Mouse (Mus musculus) lung, embryonic 14.5 days (tissue): Measurements from ENCODE around the gene Cacng8. TPM values are rescaled to one million over a fixed set of nuclear protein-coding genes. Genes with fewer than 3 reads are reported as not detected.

Source experiments
- ATAC-seq: fragments of 200-750 bp; cut with Nextera tagmentation; 2 replicates; pipeline ENCODE4 v1.8.0; 2017; ENCODE audit warnings: mild to moderate bottlenecking, moderate TSS enrichment, moderate library complexity; ENCODE audit not compliant: insufficient read depth
- DNase-seq: peaks from one replicate; pipeline ENCODE4 v3.0.0-alpha.2; 2015
- H3K27ac ChIP-seq: fragments of 300-500 bp; sonication (generic); 2 replicates; pipeline ENCODE4 v1.5.1; 2014; ENCODE audit warnings: low read depth, mild to moderate bottlenecking, moderate library complexity
- H3K27me3 ChIP-seq: fragments of 300-500 bp; sonication (generic); 2 replicates; pipeline ENCODE4 v1.6.1; 2014; ENCODE audit warnings: low read length, control low read depth; ENCODE audit not compliant: insufficient read depth
- H3K36me3 ChIP-seq: fragments of 300-500 bp; sonication (generic); 2 replicates; pipeline ENCODE4 v1.6.1; 2014; ENCODE audit warnings: control low read depth; ENCODE audit not compliant: insufficient read depth
- H3K4me1 ChIP-seq: fragments of 300-500 bp; sonication (generic); 2 replicates; pipeline ENCODE4 v1.6.1; 2014; ENCODE audit warnings: antibody characterized with exemption, control low read depth; ENCODE audit not compliant: insufficient read depth
- H3K4me2 ChIP-seq: fragments of 300-500 bp; sonication (generic); 2 replicates; pipeline ENCODE4 v1.6.1; 2014; ENCODE audit warnings: mild to moderate bottlenecking
- H3K4me3 ChIP-seq: fragments of 300-500 bp; sonication (generic); 2 replicates; pipeline ENCODE4 v1.5.1; 2014; ENCODE audit warnings: low read depth, low read length
- H3K9ac ChIP-seq: fragments of 300-500 bp; sonication (generic); 2 replicates; pipeline ENCODE4 v1.6.1; 2014
- H3K9me3 ChIP-seq: fragments of 300-500 bp; sonication (generic); 2 replicates; pipeline ENCODE4 v1.6.1; 2016; ENCODE audit warnings: low read depth, low read length, control low read depth
- CTCF ChIP-seq: IDR thresholded peaks from 2 replicates; pipeline ENCODE4 v1.5.1; 2016; ENCODE audit warnings: antibody characterized with exemption, low read depth
- WGBS: fragments of 180-500 bp; shearing (Covaris S2); extraction: QIAGEN DNeasy Blood & Tissue Kit; methylation state at CpG from one replicate; pipeline ENCODE4 v1.1.7; 2014; 5-methylcytosine and 5-hydroxymethylcytosine counted together
- polyA plus RNA-seq: library from polyadenylated mRNA; unstranded; fragments of >200 nt; fragmentation: Nextera tagmentation; extraction: Ambion mirVana; gene quantifications from 2 replicates; pipeline ENCODE4 v1.2.1, GENCODE M21; 2014

Cacng8 gene
- polyA plus RNA-seq, 1 experiment from 2014 or later, result 4.8 TPM

DNA sequence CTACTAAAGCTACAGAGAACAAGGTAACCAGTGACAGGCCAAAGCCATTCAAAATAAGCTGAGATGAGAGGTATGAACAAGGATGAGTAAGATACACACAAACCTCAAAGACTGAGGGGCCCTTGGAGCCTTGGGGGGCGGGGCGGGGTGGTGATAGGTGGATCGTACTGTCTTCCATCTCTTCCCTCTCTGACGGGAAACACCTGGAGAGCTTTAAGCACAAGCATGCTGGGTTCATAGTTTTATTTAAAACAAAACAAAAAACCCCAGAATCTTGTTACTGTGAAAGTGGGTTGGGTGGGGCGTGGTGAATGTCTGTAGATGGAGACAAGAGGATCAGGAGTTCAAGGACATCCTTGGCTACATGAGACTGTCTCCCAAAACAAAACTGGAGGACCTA, 30.0 kb downstream of the Cacng8 start:
- Histone ChIP-seq H3K36me3 (no peaks in the 10 kb centered on the region), H3K27me3 (peaks cover 71% of the 10 kb centered on the region), H3K4me2 (no peak overlapping the region), H3K4me3 (no peak overlapping the region), H3K9ac (no peak overlapping the region), H3K27ac (no peak overlapping the region), H3K9me3 (no peaks in the 10 kb centered on the region), H3K4me1 (no peaks in the 10 kb centered on the region)
- TF ChIP-seq CTCF, result no peak
- DNase-seq, result no peak
- ATAC-seq, result no peak
- 39% methylated on average over 5 of the region's 5 CpGs for WGBS

DNA sequence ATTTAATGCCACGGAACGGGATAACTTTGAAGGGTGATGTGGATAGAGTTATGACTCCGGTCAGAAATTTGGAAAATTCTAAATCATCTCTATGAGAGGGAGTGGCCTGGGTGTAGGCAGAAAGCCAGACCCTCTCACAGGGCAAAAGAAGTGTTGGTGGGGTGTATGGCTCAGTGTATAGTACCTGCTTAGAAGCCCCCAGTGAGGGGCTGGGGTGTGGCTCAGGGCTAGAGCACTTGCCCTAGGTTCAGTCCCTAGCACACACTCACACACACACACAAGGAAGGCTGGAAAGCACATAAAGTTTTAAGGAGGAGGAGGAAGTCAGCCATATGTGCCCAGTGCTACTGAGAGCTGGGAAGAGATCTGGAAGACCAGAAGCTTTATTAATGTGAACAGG, 30.8 kb downstream of the Cacng8 start:
- DNase-seq (no peak), ATAC-seq (no peak)
- H3K36me3 ChIP-seq, result no peaks in the 10 kb centered on the region
- no peak overlapping the region for H3K4me3 ChIP-seq
- H3K27ac ChIP-seq, result no peak overlapping the region
- no peak overlapping the region for H3K9ac ChIP-seq
- H3K27me3 ChIP-seq, result peaks cover 63% of the 10 kb centered on the region
- no peak for TF ChIP-seq CTCF
- no peaks in the 10 kb centered on the region for H3K9me3 ChIP-seq
- no peak overlapping the region for H3K4me2 ChIP-seq
- no peaks in the 10 kb centered on the region for H3K4me1 ChIP-seq
- WGBS, result 64% methylated on average over 3 of the region's 3 CpGs

DNA sequence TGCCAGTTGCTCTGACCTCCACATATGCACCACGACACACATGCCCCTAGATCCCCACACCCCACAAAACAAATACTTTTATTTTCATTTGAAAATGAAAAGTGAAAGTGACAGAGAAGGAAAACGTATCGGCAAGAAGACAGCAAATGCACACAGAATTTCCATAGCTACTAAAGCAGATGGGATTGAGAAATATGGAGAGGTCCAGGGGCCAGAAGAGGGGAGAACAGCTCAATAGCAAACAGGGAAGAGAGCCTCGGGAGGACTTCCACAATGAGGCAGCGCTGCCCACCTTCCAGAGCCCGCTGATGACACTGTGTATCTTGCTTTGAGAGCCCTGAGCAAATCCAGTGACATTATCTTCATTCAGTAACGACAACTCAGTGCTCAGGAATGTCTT, 31.6 kb downstream of the Cacng8 start:
- no peaks in the 10 kb centered on the region for H3K4me1 ChIP-seq

DNA sequence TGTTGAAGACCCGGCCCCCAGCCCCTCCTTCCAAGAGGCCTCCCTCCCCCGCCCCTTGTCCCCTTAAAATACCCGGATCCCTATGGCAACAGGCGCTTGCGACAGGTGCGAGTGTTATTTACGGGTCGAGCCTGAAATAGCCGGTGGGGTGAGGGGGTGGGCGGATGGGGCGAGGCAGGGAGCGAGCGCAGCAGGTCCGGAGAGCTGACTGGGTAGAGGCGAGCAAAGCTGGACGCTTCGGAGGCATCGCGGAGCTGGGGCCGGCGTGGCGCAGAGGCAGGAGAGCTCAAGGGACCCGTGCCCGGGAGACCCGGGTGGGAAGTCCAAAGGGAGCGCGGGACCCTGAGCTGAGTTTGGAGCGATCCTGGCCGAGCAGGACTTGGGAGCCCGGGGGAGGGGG, 32.9 kb downstream of the Cacng8 start:
- peak overlapping the region; percentile 12; the same call in 1 of the 2 replicates for H3K4me3 ChIP-seq
- H3K27me3 ChIP-seq, result peaks cover 51% of the 10 kb centered on the region
- no peak overlapping the region for H3K27ac ChIP-seq
- no peaks in the 10 kb centered on the region for H3K9me3 ChIP-seq
- H3K4me2 ChIP-seq, result peak overlapping the region; percentile 49
- ATAC-seq (peak; percentile 28), DNase-seq (no peak)
- no peaks in the 10 kb centered on the region for H3K4me1 ChIP-seq
- H3K36me3 ChIP-seq, result no peaks in the 10 kb centered on the region
- 0 out of 2 replicates have a peak overlapping the region, but pooled peaks have one; percentile 9 for H3K9ac ChIP-seq
- no peak for TF ChIP-seq CTCF
- under 1% methylated on average over 30 of the region's 30 CpGs for WGBS

More for the DNA sequence above, 31.6 kb downstream of the Cacng8 start:
- peaks cover 56% of the 10 kb centered on the region for H3K27me3 ChIP-seq
- no peak for TF ChIP-seq CTCF
- no peaks in the 10 kb centered on the region for H3K36me3 ChIP-seq
- H3K9ac ChIP-seq, result no peak overlapping the region
- no peak for ATAC-seq
- no peak for DNase-seq
- WGBS, result 42% methylated on average over 7 of the region's 7 CpGs
- H3K4me2 ChIP-seq, result no peak overlapping the region
- H3K27ac ChIP-seq, result no peak overlapping the region
- H3K9me3 ChIP-seq, result no peaks in the 10 kb centered on the region
- H3K4me3 ChIP-seq, result no peak overlapping the region

DNA sequence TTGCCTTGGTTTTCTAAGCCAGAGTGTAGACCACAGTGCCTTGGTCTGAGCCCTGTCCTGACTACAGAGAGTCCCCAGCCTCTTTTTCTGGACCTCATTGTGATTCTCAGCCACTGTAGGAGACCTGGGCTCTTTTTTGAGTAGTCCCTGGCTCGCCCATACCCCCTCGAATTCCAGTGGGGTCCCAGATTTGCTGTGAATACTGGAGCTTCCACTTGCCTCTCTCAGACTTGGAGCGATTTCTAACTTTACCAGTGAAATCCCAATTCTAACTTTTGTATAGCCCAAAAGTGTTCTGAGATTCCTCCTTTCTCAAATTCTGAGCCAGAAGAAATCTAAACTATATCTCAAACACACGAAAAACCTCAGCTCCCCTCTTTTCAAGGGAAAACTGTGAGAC, 33.4 kb downstream of the Cacng8 start, which contains the start of gene Cacng6:
Gene Cacng6, plus strand, starts transcription at position 301 of the 400 bp plus-strand sequence.
- ATAC-seq, result 0 out of 2 replicates have a peak, but pooled peaks have one; percentile 11
- Histone ChIP-seq H3K9me3 (no peaks in the 10 kb centered on the region), H3K9ac (0 out of 2 replicates have a peak within 1 kb of the TSS, but pooled peaks have one; percentile 9), H3K4me1 (no peaks in the 10 kb centered on the region), H3K4me2 (peak within 1 kb of the TSS; percentile 49), H3K27ac (no peak within 1 kb of the TSS), H3K36me3 (no peaks in the 10 kb centered on the region), H3K4me3 (peak within 1 kb of the TSS; percentile 12; the same call in 1 of the 2 replicates), H3K27me3 (peaks cover 48% of the 10 kb centered on the region)
- TF ChIP-seq CTCF, result no peak
- 39% methylated on average over 4 of the region's 4 CpGs for WGBS
- DNase-seq, result no peak

DNA sequence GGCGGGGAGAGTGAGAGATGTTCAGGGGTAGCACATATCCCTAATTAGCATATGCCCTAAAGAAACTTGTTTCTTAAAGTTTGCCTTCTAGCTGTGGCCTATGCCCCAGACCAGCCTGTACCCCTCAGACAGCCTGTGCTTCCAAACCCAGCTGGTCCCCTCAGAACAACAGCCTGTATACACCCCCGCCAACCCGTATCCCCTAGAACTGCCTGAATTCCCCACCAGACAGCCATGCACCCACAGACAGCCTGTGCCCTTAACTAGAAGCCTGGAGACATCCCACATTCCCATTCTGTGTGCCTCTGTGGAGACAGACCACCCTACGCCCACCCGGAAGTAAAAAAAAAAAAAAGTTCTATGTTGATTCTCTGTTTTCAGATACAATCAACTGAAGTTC, 34.7 kb downstream of the Cacng8 start:
- WGBS, result 78% methylated on average over 5 of the region's 5 CpGs
- H3K9ac ChIP-seq, result no peak overlapping the region
- H3K36me3 ChIP-seq, result no peaks in the 10 kb centered on the region
- no peaks in the 10 kb centered on the region for H3K4me1 ChIP-seq
- no peak overlapping the region for H3K4me2 ChIP-seq
- H3K27ac ChIP-seq, result no peak overlapping the region
- DNase-seq, result no peak
- no peaks in the 10 kb centered on the region for H3K9me3 ChIP-seq
- no peak for ATAC-seq
- no peak overlapping the region for H3K4me3 ChIP-seq
- H3K27me3 ChIP-seq, result peaks cover 48% of the 10 kb centered on the region
- no peak for TF ChIP-seq CTCF

DNA sequence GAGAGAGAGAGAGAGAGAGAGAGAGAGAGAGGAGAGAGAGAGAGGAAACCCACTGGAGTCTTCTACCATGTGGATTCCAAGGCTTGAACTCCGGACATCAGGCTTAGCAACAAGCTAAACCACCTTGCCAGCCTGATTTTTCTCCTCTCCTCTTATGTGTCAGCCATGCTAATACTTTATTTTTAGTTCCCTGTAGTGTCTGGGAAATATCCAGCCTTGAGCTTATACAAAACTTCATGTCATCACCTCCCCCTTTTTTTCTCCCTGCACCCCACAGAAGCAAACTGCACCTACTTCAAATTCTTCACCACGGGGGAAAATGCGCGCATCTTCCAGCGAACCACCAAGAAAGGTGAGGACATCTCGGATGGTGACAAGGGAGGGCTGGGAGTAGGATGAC, 39.7 kb downstream of the Cacng8 start:
- H3K9ac ChIP-seq, result no peak overlapping the region
- no peak overlapping the region for H3K27ac ChIP-seq
- H3K9me3 ChIP-seq, result no peaks in the 10 kb centered on the region
- DNase-seq (no peak), ATAC-seq (no peak)
- TF ChIP-seq CTCF, result no peak
- H3K36me3 ChIP-seq, result no peaks in the 10 kb centered on the region
- H3K4me2 ChIP-seq, result no peak overlapping the region
- 67% methylated on average over 6 of the region's 6 CpGs for WGBS
- peaks cover 2% of the 10 kb centered on the region; the same call in 1 of the 2 replicates for H3K27me3 ChIP-seq
- H3K4me1 ChIP-seq, result no peaks in the 10 kb centered on the region
- no peak overlapping the region for H3K4me3 ChIP-seq
